Mouse (Mus musculus): Measurements from ENCODE around the gene Stard10.

DNA sequence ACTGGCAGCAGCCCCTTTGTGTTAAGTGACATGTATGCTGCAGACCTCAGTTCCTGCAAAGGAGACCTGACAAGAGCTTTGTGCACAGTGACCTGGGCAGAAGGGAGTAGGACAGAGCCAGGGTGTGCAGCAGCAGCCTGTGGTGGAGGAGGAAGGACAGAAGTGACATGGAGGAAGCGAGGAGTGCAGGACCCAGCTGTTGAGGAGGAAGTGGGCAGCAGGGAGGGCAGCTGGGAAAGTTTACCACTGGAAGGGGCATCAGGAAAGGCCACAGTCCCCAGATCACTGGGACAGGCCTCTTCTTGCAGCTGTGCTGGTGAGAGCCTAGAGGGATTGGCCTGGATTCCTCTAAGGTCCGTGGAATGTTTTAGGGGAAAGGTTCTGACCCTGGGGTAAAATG is 62.8 kb downstream of the Stard10 start:
- TF ChIP-seq CTCF (IDR thresholded peaks at IDR 0.05; ENCODE audit: borderline replicate concordance, insufficient read depth, low read length) (no peak), POLR2A (IDR thresholded peaks at IDR 0.05; ENCODE audit: low read depth, low read length) (no peak)

Measured in embryonic fibroblast, embryonic 13.5 days (primary cell).